Mouse (Mus musculus) heart, postnatal 14 days (tissue): ENCODE measurements around the gene Eml6. TPM values are rescaled to one million over a fixed set of nuclear protein-coding genes. Genes with fewer than 3 reads are reported as not detected.
"Not testable (repeated sequence)": the region's sequence is repeated elsewhere in the genome, so short reads cannot be mapped to it uniquely, and the experiment has no call there.

ENCODE experiments used
- DNase-seq, 2 experiments: peaks; one replicate each; pipeline ENCODE4 v3.0.0; 2021 to 2022
- intact Hi-C: fragments of 180-260 bp; cut with DNase I; formaldehyde crosslinking; loops from one replicate; pipeline ENCODE4 v1.15.1; 2025
- long read RNA-seq, 2 experiments: library from polyadenylated mRNA; stranded (forward); transcript quantifications; one replicate each; pipeline ENCODE4 v2.0.0; 2021
- total RNA-seq, 2 experiments: library from RNA; stranded (reverse); gene quantifications; 2 replicates each; pipeline ENCODE4 v1.2.3; 2021

Gene Eml6
- total RNA-seq: 1 to 10 TPM; 1.8 to 2.2 TPM
- long read RNA-seq, experiment 1, full-length matches to known transcripts: 1 of 2 reads
- long read RNA-seq, experiment 1, partial matches to known transcripts: 1 of 2 reads
- long read RNA-seq, experiment 1, other reads (novel, unspliced or antisense): 0 of 2 reads
- long read RNA-seq, experiment 2, full-length matches to known transcripts: 1 of 1 reads
- long read RNA-seq, experiment 2, partial matches to known transcripts: 0 of 1 reads
- long read RNA-seq, experiment 2, other reads (novel, unspliced or antisense): 0 of 1 reads

DNA sequence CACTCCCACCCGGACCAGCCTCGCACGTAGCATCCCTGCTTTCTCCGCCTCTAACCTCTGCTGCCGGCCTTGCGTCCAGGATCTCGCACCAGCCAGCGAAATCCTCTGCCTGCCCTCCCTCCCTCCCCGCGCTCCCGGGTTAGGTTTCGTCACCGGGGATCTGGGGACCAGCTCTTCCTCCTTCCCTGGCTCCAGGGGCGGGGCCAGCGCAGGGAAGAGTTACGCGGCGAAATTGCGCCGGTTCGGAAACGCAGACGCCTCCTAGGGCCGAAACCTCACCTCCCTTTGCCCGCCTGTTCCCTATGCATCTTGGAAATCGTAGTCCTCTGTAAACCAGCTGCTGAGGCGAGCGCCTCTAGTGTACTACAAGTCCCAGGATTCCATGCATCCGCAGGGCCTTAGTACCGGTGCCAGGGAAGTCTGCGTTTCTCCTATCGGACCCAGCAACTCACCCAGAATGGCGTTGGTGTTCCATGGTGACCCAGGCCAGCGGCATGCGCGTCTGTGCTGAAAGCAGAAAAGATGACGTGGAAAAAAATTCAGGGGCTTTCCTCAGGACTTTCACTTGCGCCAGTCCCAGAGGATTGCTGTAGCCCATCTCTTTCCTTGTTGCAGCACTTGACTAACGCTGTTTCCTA lies at the start of gene Eml6:
Gene Eml6, minus strand, starts transcription at position 199 of the 638 bp plus-strand sequence.
- intact Hi-C loops: loop anchor here (10.0 kb wide), 1 partner anchor 331 kb away; the partner anchor contains the start of gene Rtn4
- peak; percentile 94 to 95 for DNase-seq

GRCm38 (mm10) chr11:30057299-30057698 lies 31.5 kb upstream of the Eml6 start:
- intact Hi-C loops: no loop called here
- peak in 1 of 2 experiments; percentile 3 for DNase-seq

DNA sequence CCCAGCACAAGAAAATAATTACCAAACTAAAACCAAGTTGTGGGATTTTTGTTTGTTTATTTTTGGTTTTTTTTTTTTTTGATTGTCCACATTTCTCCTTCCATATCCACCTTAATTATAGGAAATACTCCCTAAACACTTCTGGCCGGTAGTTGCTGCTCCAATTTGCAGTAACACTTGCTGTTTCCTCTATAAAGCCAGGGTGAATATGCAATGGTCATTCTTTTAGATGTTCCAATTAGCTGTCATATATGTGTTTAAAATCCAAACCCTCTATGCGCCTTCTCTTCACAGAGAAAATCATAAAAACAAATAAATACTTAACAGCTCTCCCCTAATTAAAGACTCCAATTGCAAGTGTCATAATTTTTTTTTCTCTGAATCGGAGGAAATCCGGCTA lies 689 bp downstream of the Eml6 start:
- intact Hi-C loops: loop anchor here (10.0 kb wide), 1 partner anchor 330 kb away; the partner anchor contains the start of gene Rtn4
- DNase-seq: no peak

DNA sequence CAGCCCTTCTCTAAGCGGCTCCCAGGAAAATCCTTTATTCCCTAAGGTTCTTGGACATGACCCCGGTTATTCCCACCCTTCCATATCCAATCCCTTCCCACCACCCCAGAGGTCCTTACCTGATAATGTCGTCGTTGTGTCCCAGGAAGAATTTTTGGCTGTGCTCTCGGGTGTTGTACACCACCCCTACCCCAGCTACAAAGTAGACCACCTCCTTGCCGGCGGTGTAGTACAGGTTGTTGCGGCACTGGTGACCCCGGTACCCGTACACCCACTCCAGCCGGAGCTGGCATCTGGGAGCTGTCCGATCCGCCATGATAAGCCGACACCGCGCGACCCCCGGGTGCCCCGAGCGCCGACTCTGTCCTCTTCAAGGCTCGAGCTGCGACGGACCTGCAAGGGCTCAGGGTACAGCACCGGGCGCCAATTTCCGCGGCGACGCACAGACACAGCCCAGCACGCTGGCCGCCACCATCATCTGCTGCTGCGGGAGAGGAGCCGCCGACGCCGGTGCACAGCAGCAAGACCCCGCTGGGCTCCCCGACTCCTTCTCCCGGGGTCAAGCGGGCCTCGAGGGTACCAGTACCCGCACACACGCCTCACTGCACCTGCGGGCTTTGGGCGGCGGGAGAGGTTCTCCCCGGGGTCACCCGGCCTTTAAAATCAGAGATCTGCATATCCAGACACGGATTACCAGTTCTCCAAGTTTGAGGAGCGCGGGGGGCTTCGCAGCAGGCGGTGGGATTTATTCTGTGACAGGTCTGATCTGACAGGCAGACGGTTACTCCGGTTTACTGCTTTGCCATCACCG lies 1.4 kb downstream of the Eml6 start:
- DNase-seq: peak; percentile 24 to 33
- intact Hi-C loops: loop anchor here (10.0 kb wide), 1 partner anchor 330 kb away; the partner anchor contains the start of gene Rtn4

- no peak for DNase-seq
These were observed 39.6 kb downstream of the Eml6 start for GRCm38 (mm10) chr11:29986257-29986656.

GRCm38 (mm10) chr11:29968874-29969273 lies 57.0 kb downstream of the Eml6 start:
- intact Hi-C loops: no loop called here
- DNase-seq: no peak

More at GRCm38 (mm10) chr11:29986257-29986656, 39.6 kb downstream of the Eml6 start:
- intact Hi-C loops: no loop called here

DNA sequence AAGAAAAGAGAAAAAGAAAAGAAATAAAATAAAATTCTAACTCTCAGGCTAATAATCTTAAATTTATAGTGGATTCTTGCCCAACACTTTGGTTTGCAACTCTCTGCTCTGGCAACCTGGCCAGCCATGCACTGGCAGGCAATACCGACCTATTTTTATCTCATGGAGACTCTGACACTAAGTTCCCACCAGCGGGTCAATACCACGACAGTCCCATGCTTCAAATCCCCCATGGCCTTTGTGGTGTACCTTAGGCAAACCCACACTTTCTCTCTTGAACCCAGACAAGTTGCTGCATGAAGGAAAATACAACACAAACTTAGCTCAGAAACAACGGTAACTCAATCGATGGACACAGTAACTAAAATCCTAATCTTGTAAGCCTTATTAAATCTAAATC lies 66.5 kb downstream of the Eml6 start:
- peak in 1 of 2 experiments; percentile 5 for DNase-seq
- intact Hi-C loops: no loop called here

- intact Hi-C loops: no loop called here
- DNase-seq: no peak
These were observed 81.2 kb downstream of the Eml6 start for GRCm38 (mm10) chr11:29944661-29945060.

DNA sequence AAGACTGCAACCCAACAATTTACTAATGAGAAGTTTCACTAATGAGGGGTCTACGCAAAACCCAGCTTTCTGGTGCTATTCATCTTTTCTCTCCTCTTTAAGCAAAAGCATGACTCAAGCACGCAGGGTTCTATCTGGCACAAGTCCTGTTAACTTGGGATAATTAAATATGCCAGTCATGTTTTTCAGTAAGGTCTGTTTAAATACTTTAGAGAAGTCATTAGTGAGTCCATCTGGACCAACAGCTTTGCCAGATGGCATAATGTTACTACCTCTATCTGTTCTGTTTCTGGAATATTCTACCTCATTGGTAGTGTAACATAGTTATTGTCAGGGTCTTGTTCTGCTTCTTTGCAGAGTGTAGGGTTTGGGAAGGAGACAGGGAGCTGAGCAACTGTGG lies 101.5 kb downstream of the Eml6 start:
- intact Hi-C loops: no loop called here
- DNase-seq: no peak

GRCm38 (mm10) chr11:29923851-29924250 lies 102.0 kb downstream of the Eml6 start:
- intact Hi-C loops: no loop called here
- DNase-seq: no peak

DNA sequence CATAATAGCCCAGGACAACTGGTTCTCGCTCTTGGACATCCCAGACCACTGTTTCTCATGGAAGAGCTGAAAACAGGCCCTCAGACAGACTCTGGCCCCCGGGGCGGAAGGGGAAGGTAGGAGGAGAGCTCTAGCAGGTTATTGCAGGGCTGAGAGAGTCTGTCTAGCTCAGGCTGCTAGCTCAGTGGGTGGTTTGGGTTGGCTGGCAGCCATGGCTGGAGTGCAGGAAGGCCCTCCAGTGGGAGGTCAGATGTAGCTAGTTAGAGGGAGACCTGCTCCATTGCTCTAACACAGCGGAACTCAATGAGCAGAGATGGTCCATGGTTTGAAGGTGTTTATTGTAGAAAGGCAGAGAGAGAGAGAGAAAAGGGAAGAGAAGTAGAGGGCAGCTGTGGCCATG lies 112.7 kb downstream of the Eml6 start:
- no peak for DNase-seq

DNA sequence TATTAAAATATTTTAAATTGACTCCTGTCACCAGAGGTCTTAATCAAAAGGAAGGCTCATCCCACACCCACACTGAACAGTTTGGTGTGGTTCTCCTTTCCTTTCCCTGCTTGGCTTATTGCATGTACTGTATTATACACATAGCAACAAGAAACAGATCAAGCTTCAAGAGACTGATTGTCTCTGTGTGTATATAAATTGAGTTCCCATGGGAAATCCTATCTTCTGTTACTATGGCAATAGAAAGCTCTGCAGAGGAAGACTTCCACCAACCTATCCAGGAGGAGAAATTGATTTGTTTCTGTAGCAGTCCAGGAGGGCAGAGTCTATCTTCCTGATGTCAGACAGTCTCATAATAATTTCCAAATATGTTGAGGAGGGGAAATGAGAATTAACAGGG lies 116.5 kb downstream of the Eml6 start:
- intact Hi-C loops: no loop called here
- no peak for DNase-seq

More for the DNA sequence above, 112.7 kb downstream of the Eml6 start:
- intact Hi-C loops: no loop called here

- intact Hi-C loops: loop anchor here (2.0 kb wide), 1 partner anchor 616 kb away; no protein-coding TSS in a partner anchor
- DNase-seq: peak; percentile 51 to 73
These were observed 140.7 kb downstream of the Eml6 start for GRCm38 (mm10) chr11:29885160-29885559.

DNA sequence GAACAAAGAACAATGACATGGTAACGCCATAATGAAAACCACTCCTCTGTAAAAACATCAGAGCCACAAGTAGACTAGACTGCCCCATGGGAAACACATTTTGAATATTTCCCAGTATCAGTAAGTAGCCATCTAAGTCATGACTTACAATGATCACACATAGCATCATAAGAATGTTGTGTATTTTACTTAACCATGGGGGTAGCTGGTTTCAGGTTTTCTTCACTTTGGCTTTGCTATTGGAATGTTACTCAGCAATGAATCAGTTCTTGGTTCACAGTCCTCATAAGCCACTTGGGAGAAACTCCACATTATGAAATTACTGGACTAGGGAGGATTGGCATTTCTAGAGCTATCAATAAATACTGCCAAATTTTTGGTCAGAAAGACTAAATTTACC lies 141.5 kb downstream of the Eml6 start:
- DNase-seq: no peak
- intact Hi-C loops: loop anchor here (1.0 to 2.0 kb wide), 2 partner anchors 168 to 616 kb away; no protein-coding TSS in a partner anchor

- DNase-seq: no peak
- intact Hi-C loops: no loop called here
These were observed 142.8 kb downstream of the Eml6 start for GRCm38 (mm10) chr11:29883024-29883423.

DNA sequence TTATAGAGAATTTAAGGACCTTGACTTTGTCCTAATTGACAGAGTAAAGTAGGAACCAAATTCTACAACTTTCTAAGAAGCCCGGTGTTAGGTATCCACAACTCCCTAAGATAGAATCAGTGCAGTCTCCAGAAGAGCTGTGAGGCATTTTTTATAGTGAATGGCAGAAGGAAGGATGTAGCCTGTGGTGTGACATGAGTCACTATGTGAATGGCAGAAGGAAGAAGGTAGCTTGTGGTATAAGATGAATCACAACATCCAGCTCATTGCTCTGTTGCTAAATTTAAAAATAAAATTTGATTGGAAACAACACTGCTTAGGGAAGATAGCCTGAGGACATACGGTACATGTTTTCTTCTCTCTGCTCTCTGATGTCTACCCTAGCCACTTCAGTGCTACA lies 146.2 kb downstream of the Eml6 start:
- DNase-seq: no peak
- intact Hi-C loops: no loop called here

DNA sequence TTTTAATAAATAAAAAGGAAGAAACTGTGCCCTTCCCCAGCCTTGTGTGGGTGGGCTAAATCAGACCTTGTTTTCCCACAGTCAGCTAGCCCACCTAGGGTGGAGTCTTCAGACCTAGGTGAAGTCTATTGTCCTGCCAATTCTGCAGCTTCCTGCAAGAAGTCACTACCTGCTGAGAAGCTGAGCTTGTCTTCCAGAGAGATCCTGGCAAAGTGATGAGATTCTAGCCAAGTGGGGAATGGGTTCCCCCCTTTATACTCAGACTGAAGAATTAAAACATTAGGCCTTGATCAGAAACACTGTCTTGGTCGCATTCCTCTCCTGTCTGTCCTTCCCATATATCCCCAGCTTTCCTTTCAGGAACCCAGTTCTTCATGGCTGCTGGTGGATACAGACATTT lies 147.9 kb downstream of the Eml6 start:
- no peak for DNase-seq
- intact Hi-C loops: no loop called here

- intact Hi-C loops: no loop called here
- no peak for DNase-seq
These were observed 148.6 kb downstream of the Eml6 start for GRCm38 (mm10) chr11:29877280-29877679.

GRCm38 (mm10) chr11:29874781-29875180 lies 151.1 kb downstream of the Eml6 start:
- intact Hi-C loops: not testable (repeated sequence)

GRCm38 (mm10) chr11:29870174-29870573 lies 155.7 kb downstream of the Eml6 start:
- intact Hi-C loops: no loop called here
- DNase-seq: no peak

More at GRCm38 (mm10) chr11:29874781-29875180, 151.1 kb downstream of the Eml6 start:
- DNase-seq: not testable (repeated sequence)

GRCm38 (mm10) chr11:29864269-29864668 lies 161.6 kb downstream of the Eml6 start:
- intact Hi-C loops: loop anchor here (10.0 kb wide), 1 partner anchor 791 kb away; no protein-coding TSS in a partner anchor
- no peak for DNase-seq
